Mouse (Mus musculus) olfactory bulb, adult 2 months (tissue): Measurements from ENCODE around the gene Dstyk. TPM values are rescaled to one million over a fixed set of nuclear protein-coding genes. Genes with fewer than 3 reads are reported as not detected.

Source experiments
- H3K27ac ChIP-seq: fragments of 200-500 bp; 2 replicates; pipeline ENCODE4 v1.5.1; 2012; ENCODE audit warnings: low read depth, low read length; ENCODE audit not compliant: insufficient read depth
- H3K4me1 ChIP-seq: fragments of 200-500 bp; 2 replicates; pipeline ENCODE4 v1.6.1; 2012; ENCODE audit warnings: low read length; ENCODE audit not compliant: control insufficient read depth, insufficient read depth
- H3K4me3 ChIP-seq: fragments of 200-500 bp; 2 replicates; pipeline ENCODE4 v1.5.1; 2012; ENCODE audit warnings: mild to moderate bottlenecking, low read depth, low read length, moderate library complexity; ENCODE audit not compliant: insufficient read depth
- CTCF ChIP-seq: fragments of 200-500 bp; IDR thresholded peaks from 2 replicates; pipeline ENCODE4 v1.5.1; 2012; ENCODE audit warnings: low read depth, mild to moderate bottlenecking, low read length, moderate library complexity; ENCODE audit not compliant: insufficient read depth
- POLR2A ChIP-seq: fragments of 200-500 bp; IDR thresholded peaks from 2 replicates; pipeline ENCODE4 v1.6.1; 2012; ENCODE audit warnings: mild to moderate bottlenecking, low read depth, low read length, moderate library complexity; ENCODE audit not compliant: insufficient read depth
- WGBS: fragments of 180-500 bp; shearing (Covaris S2); methylation state at CpG from one replicate; pipeline ENCODE4 v1.1.7; 2018; 5-methylcytosine and 5-hydroxymethylcytosine counted together
- polyA plus RNA-seq: library from polyadenylated mRNA; stranded (reverse); fragments of >200 nt; gene quantifications from 2 replicates; pipeline ENCODE4 v1.2.4, GENCODE M21; 2012; ENCODE audit warnings: low replicate concordance; ENCODE audit not compliant: missing spikeins, insufficient read depth, insufficient read length

Gene Dstyk
- not detected in 2 replicates for polyA plus RNA-seq

DNA sequence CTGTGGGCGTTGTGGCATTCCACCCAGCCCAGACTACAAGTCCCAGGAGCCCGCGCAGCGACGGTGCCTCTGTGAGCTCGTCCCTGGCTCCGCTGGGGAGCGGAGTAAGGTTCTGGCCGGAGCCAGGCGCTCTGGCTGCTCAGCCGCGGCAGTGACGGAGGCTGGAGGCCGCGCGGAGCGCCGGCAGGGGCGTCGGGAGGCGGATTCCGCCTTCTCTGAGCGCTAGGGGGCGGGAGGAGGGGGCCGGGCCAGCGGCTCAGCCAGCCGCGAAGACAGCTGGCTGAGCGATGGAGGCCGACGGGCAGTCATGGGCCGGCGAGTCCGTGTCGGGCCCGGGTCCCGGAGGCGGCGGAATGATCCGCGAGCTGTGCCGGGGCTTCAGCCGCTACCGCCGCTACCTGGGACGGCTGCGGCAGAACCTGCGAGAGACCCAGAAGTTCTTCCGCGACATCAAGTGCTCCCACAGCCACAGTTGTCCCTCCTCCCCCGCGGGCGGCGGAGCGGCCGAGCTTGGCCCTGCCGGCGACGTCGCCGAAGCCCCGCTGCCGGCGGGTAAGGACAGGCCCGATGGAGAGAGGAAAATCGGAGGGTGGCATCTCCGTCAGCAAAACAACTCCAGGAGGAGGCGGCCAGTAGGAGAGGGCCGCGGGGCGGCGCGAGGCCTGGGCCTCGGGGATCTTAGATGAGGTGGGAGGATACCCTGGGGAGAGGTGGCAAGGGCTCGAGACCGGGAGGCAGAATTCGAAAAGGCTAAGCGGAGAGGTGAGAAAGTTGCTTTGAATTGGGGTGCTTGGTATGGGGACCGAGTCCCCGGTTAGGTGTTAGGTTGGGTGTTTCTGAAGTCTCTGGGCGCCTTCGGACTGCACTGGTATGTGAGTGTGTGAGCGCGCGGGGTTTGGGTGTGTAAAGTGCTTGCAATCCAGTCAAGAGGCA lies at the start of gene Dstyk:
Dstyk (plus strand) TSS at position 237 of the 933 bp plus-strand sequence.
- no peaks in the 10 kb centered on the region for H3K4me1 ChIP-seq
- peak within 1 kb of the TSS; percentile 78 for H3K27ac ChIP-seq
- under 1% methylated on average over 85 of the region's 85 CpGs for WGBS
- TF ChIP-seq POLR2A (peak; percentile 81), CTCF (peak; percentile 46; the same call in 1 of the 2 replicates)
- peak within 1 kb of the TSS; percentile 81 for H3K4me3 ChIP-seq

DNA sequence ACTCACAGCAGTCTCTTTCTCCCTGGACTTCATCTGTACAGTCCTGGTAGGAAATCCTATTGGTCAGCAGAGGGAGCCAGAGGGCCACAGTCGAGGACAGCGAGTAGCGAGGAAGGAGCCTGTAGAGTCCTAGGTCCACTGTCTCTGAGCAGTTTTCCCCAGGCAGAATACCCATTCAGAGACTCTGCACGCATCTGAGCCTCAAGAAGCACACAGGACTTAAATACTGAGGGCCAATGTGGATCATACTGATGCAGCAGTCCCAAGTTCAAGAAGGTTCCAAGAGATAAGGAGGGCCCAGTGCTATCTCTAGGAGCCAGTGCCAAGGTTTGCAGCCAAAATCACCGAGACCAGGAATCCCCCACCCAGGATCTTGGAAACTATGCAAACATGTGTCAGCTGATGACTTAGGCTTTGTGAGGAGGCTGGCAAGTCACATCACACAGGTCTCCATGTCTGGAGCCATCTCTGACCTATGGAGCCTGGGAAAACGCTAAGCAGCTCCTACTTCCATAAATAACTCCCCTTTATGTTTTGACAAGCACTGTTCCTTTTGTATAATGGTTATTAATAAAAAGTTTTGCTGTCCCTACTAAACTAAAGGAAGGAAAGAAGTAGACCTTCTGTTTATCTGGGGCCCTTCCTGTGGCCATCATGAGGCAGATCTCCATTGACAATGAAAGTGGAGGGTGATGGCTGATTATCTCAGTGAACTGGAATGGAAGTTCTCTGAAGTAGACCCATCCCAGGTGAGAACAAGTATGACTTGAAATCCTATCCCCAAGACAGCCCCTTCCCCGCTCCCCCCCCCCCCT lies 49.5 kb upstream of the Dstyk start:
- WGBS: 26% methylated on average over 7 of the region's 7 CpGs
- TF ChIP-seq POLR2A: no peak
- peak; percentile 67; the same call in 1 of the 2 replicates for TF ChIP-seq CTCF
- Histone ChIP-seq H3K4me3 (no peak overlapping the region), H3K4me1 (peaks cover 39% of the 10 kb centered on the region), H3K27ac (no peak overlapping the region)

DNA sequence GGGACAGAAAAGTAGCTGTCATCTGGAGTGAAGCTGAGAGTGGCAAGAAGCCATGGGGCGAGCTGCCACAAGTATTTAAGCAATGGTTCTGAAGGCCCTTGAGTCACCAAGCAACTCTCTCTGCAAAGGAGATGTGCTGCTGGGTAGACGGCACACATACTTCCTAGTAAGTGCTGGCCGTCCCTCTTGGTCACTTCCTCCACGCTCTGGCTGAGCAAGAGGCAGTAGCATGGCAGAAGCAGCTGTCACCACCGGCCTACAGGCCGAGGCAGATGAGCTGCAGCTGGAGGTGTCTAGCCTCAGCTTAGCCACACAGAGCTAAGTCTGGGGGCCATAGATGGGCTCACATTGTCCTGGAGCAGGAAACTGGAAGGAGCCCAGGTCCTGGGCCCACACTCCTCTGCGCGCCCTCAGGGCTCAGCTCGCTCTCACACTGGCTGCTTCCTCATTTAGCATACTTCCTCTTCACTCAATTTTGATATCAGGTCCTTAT lies 46.6 kb upstream of the Dstyk start:
- Histone ChIP-seq H3K27ac (no peak overlapping the region), H3K4me3 (no peak overlapping the region), H3K4me1 (peaks cover 49% of the 10 kb centered on the region)
- WGBS: 59% methylated on average over 9 of the region's 9 CpGs
- no peak for TF ChIP-seq POLR2A
- no peak for TF ChIP-seq CTCF

DNA sequence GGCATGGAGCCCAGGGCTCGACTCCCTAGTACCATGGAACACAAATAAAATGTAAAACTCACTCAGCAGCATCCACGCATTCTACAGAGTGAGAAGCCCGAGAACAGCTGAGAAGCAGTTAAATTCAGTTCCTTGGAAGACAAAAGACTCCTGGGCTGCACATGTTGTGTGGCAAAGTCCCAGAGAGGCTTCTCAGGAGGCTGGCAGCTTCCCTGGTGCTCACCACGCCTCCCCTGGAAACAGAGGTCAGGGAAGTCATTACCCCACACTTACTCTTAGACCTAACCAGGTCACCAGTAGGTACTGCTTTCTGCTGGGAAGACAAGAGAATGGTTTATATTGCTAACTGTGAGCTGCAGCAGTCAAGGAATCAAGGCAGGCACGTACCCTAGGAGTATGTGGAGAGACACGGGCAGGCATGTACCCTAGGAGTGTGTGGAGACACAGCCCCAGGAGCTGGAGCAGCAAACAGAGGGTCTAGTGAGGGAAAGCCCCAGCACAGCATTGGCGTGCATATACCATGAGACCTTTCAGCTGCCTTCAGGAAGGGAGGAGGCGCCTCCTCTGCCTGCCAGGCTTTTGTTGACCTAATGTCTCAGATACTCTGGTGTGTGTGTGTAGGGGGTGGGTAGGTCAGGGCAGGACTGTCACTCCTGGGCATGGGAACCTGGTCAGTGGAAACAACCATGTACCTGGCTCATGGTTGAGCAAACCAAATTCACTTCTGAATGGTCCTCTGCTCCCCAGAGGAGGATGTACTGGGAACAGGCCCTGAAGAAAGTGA lies 45.9 kb upstream of the Dstyk start:
- TF ChIP-seq POLR2A: no peak
- no peak for TF ChIP-seq CTCF
- Histone ChIP-seq H3K4me3 (no peak overlapping the region), H3K4me1 (peaks cover 51% of the 10 kb centered on the region), H3K27ac (peak overlapping the region; percentile 53; the same call in 1 of the 2 replicates)
- WGBS: 42% methylated on average over 8 of the region's 8 CpGs

DNA sequence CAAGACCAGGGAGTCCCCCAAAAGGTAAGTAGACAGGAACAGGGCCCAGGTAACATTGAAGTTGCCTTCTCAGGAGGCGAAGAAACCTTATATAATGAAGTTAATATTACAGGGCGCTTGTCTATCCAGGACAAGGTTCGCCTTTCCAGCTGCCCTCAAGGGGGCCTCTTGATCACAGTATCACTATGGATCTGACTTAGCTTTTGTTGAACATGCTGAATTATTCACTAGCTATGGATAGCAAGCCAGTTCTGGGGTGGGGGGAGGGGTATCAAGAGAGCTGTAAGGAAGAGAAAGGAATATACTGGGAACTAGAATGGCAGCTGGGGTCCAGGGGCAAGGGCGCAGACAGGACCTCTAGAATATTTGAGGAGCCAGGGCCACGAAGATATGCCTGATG lies 45.0 kb upstream of the Dstyk start:
- peaks cover 50% of the 10 kb centered on the region for H3K4me1 ChIP-seq
- no peak overlapping the region for H3K4me3 ChIP-seq
- H3K27ac ChIP-seq: no peak overlapping the region
- 77% methylated on average over 5 of the region's 5 CpGs for WGBS
- no peak for TF ChIP-seq CTCF
- TF ChIP-seq POLR2A: no peak

DNA sequence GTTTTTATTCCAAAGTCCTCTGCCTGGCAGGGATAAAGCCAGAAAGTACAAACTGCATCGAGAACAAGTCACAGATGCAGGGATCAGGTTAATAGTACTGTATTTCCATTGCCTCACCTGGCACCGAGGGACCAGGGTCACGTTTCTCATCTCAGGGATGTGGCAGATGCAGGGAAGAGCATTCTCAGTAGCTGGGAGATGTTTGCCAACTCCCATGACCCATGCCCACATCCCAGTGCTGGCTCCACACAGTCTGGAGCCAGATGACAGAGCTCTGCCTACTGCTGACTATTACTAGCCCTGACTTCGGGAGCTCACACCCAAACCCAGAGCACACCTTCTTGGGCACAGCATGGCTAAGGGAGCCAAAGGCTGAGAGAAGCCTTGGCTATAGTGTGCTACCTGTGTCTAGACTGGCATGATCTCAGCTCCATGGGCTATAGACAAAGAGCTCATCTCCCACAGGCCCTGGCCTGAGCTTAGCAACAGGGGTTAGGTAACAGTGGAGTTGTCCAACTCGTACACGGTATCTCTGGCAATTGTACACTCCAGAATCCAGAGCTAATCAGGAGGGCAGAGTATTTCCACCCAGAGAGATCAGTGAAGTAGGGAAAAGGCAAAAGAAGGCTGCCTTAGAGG lies 44.3 kb upstream of the Dstyk start:
- H3K27ac ChIP-seq: no peak overlapping the region
- H3K4me3 ChIP-seq: no peak overlapping the region
- 67% methylated on average over 6 of the region's 6 CpGs for WGBS
- TF ChIP-seq CTCF (no peak), POLR2A (no peak)
- H3K4me1 ChIP-seq: peaks cover 51% of the 10 kb centered on the region

DNA sequence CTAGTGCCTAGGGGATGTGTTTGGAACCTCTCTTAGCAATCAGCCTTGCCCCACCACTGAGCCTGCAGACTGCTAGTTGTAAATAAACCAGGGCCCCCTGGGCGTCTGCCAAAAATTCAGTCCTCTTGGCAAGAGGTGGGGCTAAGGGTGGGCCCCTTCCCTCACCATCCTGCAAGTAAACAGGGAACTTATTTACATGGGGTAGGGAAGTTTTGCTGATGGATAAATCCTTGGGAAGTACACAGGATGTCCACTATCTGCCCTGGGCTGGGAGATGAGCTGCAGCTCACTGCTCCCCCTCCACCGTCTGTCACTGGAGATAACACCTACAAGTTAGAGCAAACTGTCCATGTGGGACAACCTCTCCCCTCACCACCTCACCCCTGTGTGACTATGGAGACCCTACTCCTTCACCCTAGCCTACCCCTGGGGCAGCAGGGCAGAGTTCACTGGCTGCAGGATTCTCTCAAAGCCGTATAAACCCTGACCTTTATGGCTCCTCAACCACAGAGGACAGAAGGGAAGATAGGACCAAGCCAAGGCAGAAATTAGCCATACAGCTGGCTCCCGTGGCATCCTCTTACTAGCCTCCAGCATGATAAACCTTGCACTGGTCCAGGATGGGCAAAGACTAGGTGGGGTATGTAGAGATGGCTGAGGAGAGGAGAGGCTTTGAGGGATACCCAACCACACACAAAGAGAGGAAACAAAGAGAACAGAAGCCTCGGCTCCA lies 43.0 kb upstream of the Dstyk start:
- H3K4me1 ChIP-seq: peaks cover 57% of the 10 kb centered on the region
- 54% methylated on average over 5 of the region's 5 CpGs for WGBS
- 0 out of 2 replicates have a peak overlapping the region, but pooled peaks have one; percentile 57 for H3K27ac ChIP-seq
- no peak overlapping the region for H3K4me3 ChIP-seq
- no peak for TF ChIP-seq CTCF
- no peak for TF ChIP-seq POLR2A
